Mouse (Mus musculus): ENCODE results near the gene St6galnac3.
A peak's percentile ranks its signal among the peaks of the same experiment; 100 is the strongest.

The St6galnac3 gene

DNA sequence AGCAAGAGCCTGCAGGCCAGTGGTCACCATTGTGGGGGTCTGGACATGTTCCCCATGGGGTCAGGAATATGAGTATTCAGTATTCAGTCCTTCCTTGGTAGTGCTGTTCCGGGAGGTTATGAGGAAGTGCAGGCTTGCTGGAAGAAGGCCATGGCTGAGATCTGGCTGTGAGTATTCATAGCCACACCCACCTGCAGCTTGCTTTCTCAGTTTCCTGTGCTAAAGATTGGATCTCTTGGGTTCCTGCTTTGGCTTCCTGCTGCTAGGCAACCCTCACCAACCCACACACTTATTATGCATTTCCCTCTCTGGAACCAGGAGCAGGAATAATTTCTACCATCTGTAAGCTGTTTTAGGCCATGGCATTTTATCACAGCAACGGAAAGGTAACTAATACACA lies 267.8 kb downstream of the St6galnac3 start:
- peak; percentile 22 for DNase-seq

DNA sequence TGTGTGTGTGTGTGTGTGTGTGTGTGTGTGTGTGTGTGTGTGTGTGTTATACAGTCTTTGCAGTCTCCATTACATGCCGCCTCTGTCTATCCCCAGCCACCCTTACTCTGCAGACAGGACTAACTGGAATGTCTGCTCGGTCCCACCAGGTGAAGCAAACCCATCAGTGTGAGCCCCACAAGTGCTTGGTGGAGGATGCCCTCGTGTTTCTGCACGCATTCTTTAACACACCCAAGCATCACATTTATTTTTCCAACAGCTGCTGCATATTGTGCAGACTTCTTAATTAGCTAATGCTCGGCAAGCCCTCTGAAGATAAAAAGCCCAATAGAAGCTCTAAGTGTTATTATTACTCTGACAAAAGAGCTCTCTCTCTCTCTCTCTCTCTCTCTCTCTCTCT lies 268.7 kb downstream of the St6galnac3 start:
- DNase-seq, result no peak

DNA sequence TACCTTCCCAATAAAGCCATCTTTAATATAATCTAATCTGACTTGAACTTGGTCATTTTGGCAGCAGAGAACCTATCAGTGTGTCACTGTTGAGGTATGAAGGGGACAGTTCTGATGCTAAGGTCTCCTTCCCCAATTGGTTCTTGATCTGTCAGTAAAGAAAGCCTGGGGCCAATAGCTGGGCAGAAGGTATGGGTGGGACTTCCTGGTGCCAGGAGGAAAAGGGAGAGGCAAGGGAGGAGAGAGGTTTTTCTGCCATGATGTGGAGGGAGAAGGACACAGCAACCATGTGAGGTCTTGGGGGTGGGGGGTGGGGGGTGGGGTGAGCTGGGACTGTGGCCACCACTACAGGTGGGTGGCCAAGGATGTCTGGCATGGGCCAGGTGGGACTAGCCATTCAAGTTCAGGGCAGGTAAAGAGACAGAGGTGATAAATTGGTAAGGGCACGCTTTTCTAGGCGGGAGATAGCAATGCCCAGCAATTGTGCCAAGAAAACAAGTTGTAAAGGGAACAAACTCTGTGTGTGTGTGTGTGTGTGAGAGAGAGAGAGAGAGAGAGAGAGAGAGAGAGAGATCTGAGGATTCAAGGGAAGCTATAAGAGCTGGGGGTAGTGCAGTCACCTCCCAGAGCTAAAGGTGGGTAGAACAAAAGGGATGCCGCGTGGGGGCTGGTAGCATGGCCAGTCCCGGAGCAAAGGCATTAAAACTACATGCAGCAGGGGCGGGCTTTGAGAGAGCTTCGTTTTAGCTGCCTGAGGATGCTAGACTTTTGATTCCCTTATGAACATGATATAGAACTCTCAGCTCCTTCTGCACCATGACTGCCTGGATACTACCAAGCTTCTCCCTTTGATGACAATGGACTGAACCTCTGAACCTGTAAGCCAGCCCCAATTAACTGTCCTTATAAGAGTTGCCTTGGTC lies 271.6 kb downstream of the St6galnac3 start:
- no peak for DNase-seq

- no peak for DNase-seq
Observed at GRCm38 (mm10) chr3:153452299-153452996, 272.5 kb downstream of the St6galnac3 start.

- DNase-seq, result peak; percentile 30
Observed at GRCm38 (mm10) chr3:153441329-153441728, 283.6 kb downstream of the St6galnac3 start.

GRCm38 (mm10) chr3:153436076-153437021 lies 288.6 kb downstream of the St6galnac3 start:
- DNase-seq, result no peak

- no peak for DNase-seq
Observed at GRCm38 (mm10) chr3:153433010-153433409, 292.0 kb downstream of the St6galnac3 start.

- DNase-seq, result no peak
Observed at GRCm38 (mm10) chr3:153432053-153432816, 292.7 kb downstream of the St6galnac3 start.

DNA sequence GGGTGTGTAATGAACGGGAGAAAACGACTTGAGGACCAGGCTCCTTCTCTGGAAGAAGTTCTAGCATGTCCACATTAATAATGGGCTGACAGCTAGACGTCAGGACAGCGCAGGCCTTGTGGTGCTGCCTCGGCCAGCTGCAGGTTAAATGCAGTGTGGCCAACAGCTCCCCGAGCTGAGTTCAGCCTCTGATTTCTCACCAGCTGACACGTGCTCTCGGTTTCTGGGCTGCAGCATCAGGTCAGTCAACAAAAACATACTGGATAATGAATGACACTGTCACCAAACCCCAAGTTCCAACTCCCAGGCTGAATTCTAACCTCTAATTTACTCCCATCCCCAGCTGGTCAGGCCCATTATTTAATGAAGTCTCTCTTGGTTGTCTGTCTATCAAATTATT lies 295.1 kb downstream of the St6galnac3 start:
- DNase-seq, result no peak

GRCm38 (mm10) chr3:153421918-153422290 lies 303.1 kb downstream of the St6galnac3 start:
- no peak for DNase-seq

DNA sequence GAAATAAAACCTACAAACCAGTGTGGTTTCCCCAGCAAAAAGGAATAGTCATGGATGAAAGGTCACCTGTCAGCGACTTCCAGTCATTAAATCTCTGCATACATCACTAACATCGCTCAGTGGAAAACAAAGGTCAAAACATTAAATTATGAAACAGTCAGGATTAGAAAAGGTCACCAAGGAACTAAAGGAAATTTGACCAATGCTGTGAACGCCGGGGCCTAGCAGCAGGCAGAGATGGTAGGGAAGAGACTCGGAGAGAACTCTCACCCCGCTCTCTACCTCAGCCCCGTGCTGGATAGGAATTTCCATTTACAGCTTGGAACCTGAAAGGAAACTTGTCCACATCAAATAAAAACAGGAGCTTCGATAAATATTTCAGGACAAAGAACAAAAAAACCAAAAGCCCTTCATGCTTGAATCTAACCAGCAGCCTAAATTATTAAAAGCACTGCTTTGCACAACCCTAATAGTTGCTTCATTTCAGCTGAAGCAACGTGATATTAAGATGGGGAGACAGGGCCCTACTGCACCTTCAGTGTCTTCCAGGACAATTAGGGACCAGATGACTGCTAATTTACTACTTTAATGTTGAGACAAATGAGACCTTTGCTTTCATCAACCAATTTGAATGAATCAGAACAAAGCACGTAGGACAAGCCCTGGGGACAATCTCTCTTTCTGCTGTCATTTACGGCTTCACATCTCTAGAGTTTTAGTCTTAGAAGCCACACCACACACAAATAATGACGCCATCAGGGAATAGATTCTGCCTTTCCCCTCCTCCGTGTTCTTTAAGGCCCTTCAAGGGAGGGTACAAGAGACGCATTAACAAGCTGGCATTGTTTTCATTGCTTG lies 303.7 kb downstream of the St6galnac3 start:
- DNase-seq, result no peak

- DNase-seq, result no peak
Observed at GRCm38 (mm10) chr3:153419331-153419730, 305.6 kb downstream of the St6galnac3 start.

DNA sequence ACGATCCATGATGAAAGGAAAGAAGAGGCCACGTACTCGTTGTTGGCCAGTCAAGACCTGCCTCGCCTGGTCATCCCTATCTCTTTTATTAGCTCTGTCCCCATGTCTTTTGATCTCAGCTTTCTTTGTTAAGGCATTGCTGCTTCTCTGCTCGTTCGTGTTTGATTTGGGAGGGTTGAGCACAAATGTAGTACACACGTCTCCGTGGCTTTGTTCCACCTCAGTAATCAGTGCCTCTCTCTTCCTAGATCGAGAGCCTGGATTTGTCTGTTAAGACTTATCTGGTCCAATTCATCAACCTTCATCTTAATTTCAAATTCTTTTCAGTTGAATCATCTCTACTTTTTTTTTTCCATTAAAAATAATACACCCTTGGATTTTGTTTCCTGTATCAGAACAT lies 308.0 kb downstream of the St6galnac3 start:
- no peak for DNase-seq

- DNase-seq, result no peak
Observed at GRCm38 (mm10) chr3:153416383-153416782, 308.6 kb downstream of the St6galnac3 start.

DNA sequence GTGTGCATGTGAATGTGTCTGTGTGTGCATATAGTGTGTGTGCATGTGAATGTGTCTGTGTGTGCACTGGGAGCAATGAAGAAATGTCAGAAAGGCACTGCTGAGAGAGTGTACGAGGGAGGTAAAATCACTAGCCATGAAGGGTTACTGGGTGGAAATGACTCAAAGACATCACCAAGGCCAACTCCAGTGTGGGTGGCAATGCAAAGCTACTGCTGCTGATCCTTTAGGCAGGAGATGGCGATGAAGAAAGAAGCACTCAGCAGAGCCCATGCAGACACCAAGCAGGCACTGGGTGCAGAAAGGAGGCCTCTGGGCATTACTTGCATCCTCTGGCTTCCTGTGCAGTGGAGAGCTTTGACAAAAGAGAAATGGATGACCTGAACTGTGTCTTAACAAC lies 310.8 kb downstream of the St6galnac3 start:
- DNase-seq, result no peak

- DNase-seq, result no peak
Observed at GRCm38 (mm10) chr3:153409286-153409685, 315.7 kb downstream of the St6galnac3 start.

DNA sequence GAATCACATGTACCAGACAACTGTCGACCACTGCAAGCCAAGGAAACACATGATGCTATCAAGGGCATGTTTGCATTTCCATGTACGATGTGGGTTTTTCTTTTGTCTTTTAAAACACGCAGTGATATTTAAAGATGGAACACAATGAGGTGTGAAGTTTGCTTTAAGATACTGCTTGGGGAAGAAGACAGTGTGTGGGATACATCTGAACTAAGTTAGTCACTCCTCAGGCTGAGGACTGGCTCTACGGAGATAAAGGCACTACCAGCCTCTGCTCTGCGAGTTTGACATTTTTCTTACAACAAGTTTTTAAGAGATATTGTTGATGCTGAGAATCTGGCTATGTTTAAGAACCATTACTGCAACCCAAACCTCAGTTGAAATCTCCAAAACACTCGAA lies 316.6 kb downstream of the St6galnac3 start:
- DNase-seq, result no peak

GRCm38 (mm10) chr3:153407698-153408097 lies 317.3 kb downstream of the St6galnac3 start:
- no peak for DNase-seq

GRCm38 (mm10) chr3:153406858-153407257 lies 318.1 kb downstream of the St6galnac3 start:
- no peak for DNase-seq

DNA sequence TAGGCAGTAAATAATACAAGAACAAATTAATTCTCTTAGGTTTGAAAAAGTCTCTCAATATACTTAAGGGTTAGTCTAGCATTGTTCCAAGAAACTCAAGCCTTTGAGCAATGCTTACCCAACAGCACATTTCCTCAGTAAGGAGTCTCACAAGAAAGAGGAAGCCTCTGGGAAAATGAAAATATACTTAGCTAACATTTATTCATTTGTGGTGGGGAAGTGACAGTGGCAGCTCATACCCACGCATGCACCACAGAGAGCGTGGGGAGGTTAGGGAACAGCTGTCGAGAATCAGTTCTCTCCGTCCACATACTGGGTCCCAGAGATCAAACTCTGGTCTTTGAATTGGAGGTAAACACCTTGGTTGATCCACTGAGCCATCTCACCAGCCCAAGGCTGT lies 318.8 kb downstream of the St6galnac3 start:
- no peak for DNase-seq

DNA sequence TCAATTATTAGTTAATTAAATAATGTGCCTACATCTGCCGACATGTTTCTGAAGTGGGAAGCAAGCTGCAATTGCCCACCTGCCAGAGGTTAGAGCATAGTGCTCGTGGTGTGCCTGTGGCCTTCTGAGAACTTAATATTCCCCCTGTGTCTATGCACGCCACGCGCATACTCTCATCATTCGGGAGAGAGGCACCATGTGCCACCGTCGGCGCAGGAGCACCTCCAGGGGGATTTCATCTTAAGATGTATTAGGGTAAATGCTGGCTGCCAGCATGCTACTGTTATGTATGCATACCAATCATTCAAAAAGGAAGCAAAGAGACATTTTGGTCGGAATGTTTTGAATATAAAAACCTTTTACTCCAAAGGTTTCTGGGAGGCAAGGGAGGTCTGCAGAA lies 319.3 kb downstream of the St6galnac3 start:
- no peak for DNase-seq
